Mouse (Mus musculus) CD4-positive naive resting alpha-beta T cell, adult 57 days (primary cell): Measurements from ENCODE around the gene Kctd5. TPM values are rescaled to one million over a fixed set of nuclear protein-coding genes. Genes with fewer than 3 reads are reported as not detected.

ENCODE experiments used
- total RNA-seq: library from RNA; stranded (reverse); gene quantifications from one replicate; pipeline ENCODE4 v1.2.4, GENCODE M21; 2023

Kctd5 gene
- 32.5 TPM for total RNA-seq

GRCm38 (mm10) chr17:24072919-24073696 is at the start of gene Kctd5:
Gene Kctd5 (minus strand): TSS chr17:24073485.

GRCm38 (mm10) chr17:24037844-24038243 is 35.4 kb downstream of the Kctd5 start, which contains the start of gene Prss27:
Gene Prss27 (plus strand): TSS chr17:24038144.

GRCm38 (mm10) chr17:23997901-23998300 is 75.4 kb downstream of the Kctd5 start, which contains the start of gene Prss22:
Gene Prss22 (minus strand): TSS chr17:23998100.

Other genes with a start within 250 kb of the Kctd5 start
- gene Elob, start 244.3 kb downstream of the Kctd5 start, total RNA-seq, result 199 TPM
- not detected for gene Prss33, start 237.4 kb downstream of the Kctd5 start, total RNA-seq
- not detected for gene Prss32, start 229.6 kb downstream of the Kctd5 start, total RNA-seq
- gene Prss41, start 229.3 kb downstream of the Kctd5 start, total RNA-seq, result 1.4 TPM
- not detected for gene Prss21, start 205.4 kb downstream of the Kctd5 start, total RNA-seq
- gene Dcpp1, start 192.6 kb downstream of the Kctd5 start, total RNA-seq, result not detected
- gene Dcpp2, start 192.6 kb downstream of the Kctd5 start, total RNA-seq, result not detected
- not detected for gene Dcpp3, start 156.0 kb downstream of the Kctd5 start, total RNA-seq
- gene Sbp, start 131.8 kb downstream of the Kctd5 start, total RNA-seq, result not detected
- not detected for gene Sbpl, start 118.2 kb downstream of the Kctd5 start, total RNA-seq
- not detected for gene Prss30, start 92.9 kb downstream of the Kctd5 start, total RNA-seq
- gene Prss22, start 75.4 kb downstream of the Kctd5 start, total RNA-seq, result not detected
- gene Prss27, start 35.3 kb downstream of the Kctd5 start, total RNA-seq, result not detected
- gene Pdpk1, start 77.4 kb upstream of the Kctd5 start, total RNA-seq, result 97.8 TPM
- 27.0 TPM for gene Amdhd2, start 90.3 kb upstream of the Kctd5 start, total RNA-seq
- gene Atp6v0c, start 96.2 kb upstream of the Kctd5 start, total RNA-seq, result 171 TPM
- 1.2 TPM for gene Tbc1d24, start 132.1 kb upstream of the Kctd5 start, total RNA-seq
- not detected for gene Ntn3, start 136.0 kb upstream of the Kctd5 start, total RNA-seq
- gene Tedc2, start 147.4 kb upstream of the Kctd5 start, total RNA-seq, result 4.6 TPM
- gene Ccnf, start 178.0 kb upstream of the Kctd5 start, total RNA-seq, result 3.2 TPM